Mouse (Mus musculus) spleen, adult 2 months (tissue): ENCODE measurements around the gene Gm11595.
"Not testable (repeated sequence)": the region's sequence is repeated elsewhere in the genome, so short reads cannot be mapped to it uniquely, and the experiment has no call there.

Experiments used
- CTCF ChIP-seq: fragments of 200-500 bp; IDR thresholded peaks from 2 replicates; pipeline ENCODE4 v1.5.1; 2011; ENCODE audit warnings: mild to moderate bottlenecking, inconsistent platforms; ENCODE audit not compliant: insufficient read depth, insufficient read length, insufficient replicate concordance; ENCODE audit errors: extremely low read depth
- POLR2A ChIP-seq: fragments of 200-500 bp; IDR thresholded peaks from 2 replicates; pipeline ENCODE4 v1.6.1; 2011; ENCODE audit warnings: low read depth, low read length, inconsistent platforms

DNA sequence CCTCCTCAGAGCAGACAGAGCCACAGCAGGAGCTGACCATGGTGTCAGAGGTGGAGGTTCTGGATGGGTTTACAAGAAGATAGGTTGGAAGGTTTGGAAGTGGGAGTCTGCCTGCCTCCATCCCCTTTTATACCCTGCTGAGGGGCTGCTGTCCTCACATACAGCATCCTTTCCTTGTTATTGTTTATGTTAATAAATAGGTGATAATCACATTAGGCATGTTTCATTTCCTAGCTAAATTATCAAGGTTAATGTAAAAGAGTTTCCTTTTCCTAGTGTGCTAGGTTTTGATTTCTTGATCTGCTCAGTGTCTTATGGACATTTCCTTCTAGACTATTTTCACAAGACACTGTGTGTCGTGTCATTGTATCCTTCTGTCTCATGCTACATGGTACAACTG is 26.1 kb upstream of the Gm11595 start, which contains the start of gene Gm11569:
- TF ChIP-seq POLR2A, CTCF: not testable (repeated sequence)
